Mouse (Mus musculus) spleen, postnatal 14 days (tissue): ENCODE results near the gene Tatdn2.
A peak's percentile ranks its signal among the peaks of the same experiment; 100 is the strongest.

Experiments used
- DNase-seq, 2 experiments: peaks; one replicate each; pipeline ENCODE4 v3.0.0; 2021 to 2022; ENCODE audit warnings: low spot score in 2 of 2

The Tatdn2 gene

GRCm38 (mm10) chr6:113696582-113697221, at the start of gene Tatdn2:
TSS of gene Tatdn2 (plus strand) at chr6:113697050.
- peak; percentile 91 to 93 for DNase-seq

- no peak for DNase-seq
Observed at GRCm38 (mm10) chr6:113649346-113650196, 47.3 kb upstream of the Tatdn2 start.

- no peak for DNase-seq
Observed at GRCm38 (mm10) chr6:113650197-113650640, 46.6 kb upstream of the Tatdn2 start.

- no peak for DNase-seq
Observed at GRCm38 (mm10) chr6:113651626-113652025, 45.2 kb upstream of the Tatdn2 start.

GRCm38 (mm10) chr6:113653551-113653950, 43.3 kb upstream of the Tatdn2 start:
- no peak for DNase-seq

GRCm38 (mm10) chr6:113654102-113654501, 42.7 kb upstream of the Tatdn2 start:
- no peak for DNase-seq

- DNase-seq, result no peak
Observed at GRCm38 (mm10) chr6:113654753-113655397, 42.0 kb upstream of the Tatdn2 start.

GRCm38 (mm10) chr6:113655475-113655874, 41.4 kb upstream of the Tatdn2 start:
- DNase-seq, result no peak

- DNase-seq, result no peak
Observed at GRCm38 (mm10) chr6:113656847-113657246, 40.0 kb upstream of the Tatdn2 start.

- no peak for DNase-seq
Observed at GRCm38 (mm10) chr6:113658226-113658625, 38.6 kb upstream of the Tatdn2 start.

GRCm38 (mm10) chr6:113659648-113660491, 37.0 kb upstream of the Tatdn2 start:
- DNase-seq, result no peak

- DNase-seq, result peak in 1 of 2 experiments; percentile 28
Observed at GRCm38 (mm10) chr6:113660492-113661352, 36.1 kb upstream of the Tatdn2 start.

GRCm38 (mm10) chr6:113661353-113662241, 35.3 kb upstream of the Tatdn2 start:
- DNase-seq, result peak; percentile 25 to 50

- DNase-seq, result peak in 1 of 2 experiments; percentile 35
Observed at GRCm38 (mm10) chr6:113662964-113663700, 33.7 kb upstream of the Tatdn2 start.

GRCm38 (mm10) chr6:113664305-113664704, 32.5 kb upstream of the Tatdn2 start:
- no peak for DNase-seq

- no peak for DNase-seq
Observed at GRCm38 (mm10) chr6:113667611-113668122, 29.2 kb upstream of the Tatdn2 start.

- no peak for DNase-seq
Observed at GRCm38 (mm10) chr6:113668287-113669154, 28.3 kb upstream of the Tatdn2 start.

- no peak for DNase-seq
Observed at GRCm38 (mm10) chr6:113669821-113670220, 27.0 kb upstream of the Tatdn2 start.
